Mouse (Mus musculus) myocyte (in vitro differentiated cells): ENCODE data around the gene Inpp4b.

Experiments used
- MYOD1 ChIP-seq, 3 experiments: IDR thresholded peaks; one replicate each; pipeline ENCODE4 v1.6.1; 2011; ENCODE audit warnings: control low read depth in 2 of 3, low read depth in 2 of 3, mild to moderate bottlenecking in 2 of 3, moderate library complexity in 1 of 3; ENCODE audit not compliant: insufficient read length in 2 of 3, control insufficient read depth in 1 of 3
- MYOG ChIP-seq, 3 experiments: IDR thresholded peaks; one replicate each; pipeline ENCODE4 v1.6.1; 2011; ENCODE audit warnings: control low read depth in 2 of 3, low read depth in 2 of 3, mild to moderate bottlenecking in 2 of 3; ENCODE audit not compliant: insufficient read length in 2 of 3, control insufficient read depth in 1 of 3, insufficient read depth in 1 of 3
- POLR2A ChIP-seq: IDR thresholded peaks from one replicate; pipeline ENCODE4 v1.6.1; 2011; ENCODE audit warnings: low read depth, mild to moderate bottlenecking, control low read depth, moderate library complexity; ENCODE audit not compliant: insufficient read length

GRCm38 (mm10) chr8:81800792-81801191 is 458.4 kb downstream of the Inpp4b start:
- TF ChIP-seq MYOD1 (IDR thresholded peaks at IDR 0.05; ENCODE audit: control insufficient read depth in 1 of 3, insufficient read length in 2 of 3, low read depth in 2 of 3) (no peak), MYOG (IDR thresholded peaks at IDR 0.05; ENCODE audit: control insufficient read depth in 1 of 3, insufficient read depth in 1 of 3, insufficient read length in 2 of 3, low read depth in 2 of 3) (no peak), POLR2A (no peak)
